Mouse (Mus musculus): ENCODE measurements around the gene C530008M17Rik.

DNA sequence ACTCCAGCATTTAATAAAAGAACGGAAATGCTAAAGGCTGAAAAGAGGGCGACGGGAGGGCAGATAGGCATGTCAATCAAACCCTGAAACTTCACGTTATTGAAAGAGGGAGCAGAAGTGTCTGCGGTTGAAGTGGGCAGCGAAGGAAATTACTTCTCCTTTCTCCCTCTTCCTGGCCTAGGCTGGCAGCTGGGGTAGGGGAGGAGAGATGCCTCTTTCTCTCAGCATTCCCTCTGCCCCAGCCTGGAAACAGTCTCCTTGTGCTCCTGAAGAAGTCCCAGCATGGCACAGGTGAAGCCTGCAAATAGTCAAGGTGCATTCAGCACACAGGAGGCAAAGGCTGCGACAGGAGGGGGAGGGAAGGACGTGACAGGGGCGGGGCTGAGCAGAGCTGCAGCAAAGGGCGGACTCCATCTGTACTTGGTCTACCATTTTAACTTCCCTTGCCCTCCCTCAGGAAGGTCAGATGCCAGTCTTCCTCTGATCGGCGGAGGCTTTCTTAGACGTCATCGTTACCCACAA is 122.8 kb downstream of the C530008M17Rik start:
- TF ChIP-seq POLR2A (IDR thresholded peaks at IDR 0.05; ENCODE audit: borderline replicate concordance, insufficient read depth, low read length) (no peak), CTCF (IDR thresholded peaks at IDR 0.05; ENCODE audit: borderline replicate concordance, insufficient read depth, low read depth, low read length) (no peak)

Data from cerebellum, adult 2 months (tissue).